Mouse (Mus musculus): Measurements from ENCODE around the gene Psg20. TPM values are rescaled to one million over a fixed set of nuclear protein-coding genes. Genes with fewer than 3 reads are reported as not detected.
"Not testable (repeated sequence)": the region's sequence is repeated elsewhere in the genome, so short reads cannot be mapped to it uniquely, and the experiment has no call there.

The Psg20 gene
- polyA plus RNA-seq (2014; fragmentation: Nextera tagmentation; extraction: Ambion mirVana): not detected in 2 replicates

- Histone ChIP-seq H3K4me2 (no peak within 1 kb of the TSS), H3K4me3 (ENCODE audit: low read depth, low read length) (no peak within 1 kb of the TSS), H3K4me1 (ENCODE audit: control insufficient read depth, insufficient read depth, low read length) (no peaks in the 10 kb centered on the region), H3K27ac (ENCODE audit: low read depth, low read length) (no peak within 1 kb of the TSS), H3K27me3 (ENCODE audit: control insufficient read depth, insufficient read depth, low read length) (no peaks in the 10 kb centered on the region), H3K36me3 (ENCODE audit: control insufficient read depth, insufficient read depth, low read length) (no peaks in the 10 kb centered on the region), H3K9ac (ENCODE audit: low read depth, low read length) (no peak within 1 kb of the TSS), H3K9me3 (replicated peaks; ENCODE audit: control insufficient read depth, low read length) (no peaks in the 10 kb centered on the region)
- no peak for ATAC-seq (replicated peaks; ENCODE audit: insufficient number of reproducible peaks, low FRiP score, low TSS enrichment)
- WGBS (ENCODE audit: insufficient replicate concordance): 74% methylated on average over 2 of the region's 2 CpGs
Observed at GRCm38 (mm10) chr7:18686085-18686484, at the start of gene Psg20. Gene Psg20 (minus strand): TSS chr7:18686185.

GRCm38 (mm10) chr7:18734451-18734850, 48.5 kb upstream of the Psg20 start:
- 71% methylated on average over 1 of the region's 1 CpGs for WGBS (ENCODE audit: insufficient replicate concordance)
- H3K27me3 ChIP-seq (ENCODE audit: control insufficient read depth, insufficient read depth, low read length): no peaks in the 10 kb centered on the region

GRCm38 (mm10) chr7:18733111-18733510, 47.1 kb upstream of the Psg20 start:
- no peak overlapping the region for H3K9ac ChIP-seq (ENCODE audit: low read depth, low read length)
- ATAC-seq (replicated peaks; ENCODE audit: insufficient number of reproducible peaks, low FRiP score, low TSS enrichment): no peak
- no peak overlapping the region for H3K4me3 ChIP-seq (ENCODE audit: low read depth, low read length)
- no peaks in the 10 kb centered on the region for H3K27me3 ChIP-seq (ENCODE audit: control insufficient read depth, insufficient read depth, low read length)
- no peak overlapping the region for H3K4me2 ChIP-seq
- H3K4me1 ChIP-seq (ENCODE audit: control insufficient read depth, insufficient read depth, low read length): no peaks in the 10 kb centered on the region
- H3K9me3 ChIP-seq (replicated peaks; ENCODE audit: control insufficient read depth, low read length): no peaks in the 10 kb centered on the region
- no peak overlapping the region for H3K27ac ChIP-seq (ENCODE audit: low read depth, low read length)
- H3K36me3 ChIP-seq (ENCODE audit: control insufficient read depth, insufficient read depth, low read length): no peaks in the 10 kb centered on the region

More at GRCm38 (mm10) chr7:18734451-18734850, 48.5 kb upstream of the Psg20 start:
- Histone ChIP-seq H3K9me3 (replicated peaks; ENCODE audit: control insufficient read depth, low read length) (no peaks in the 10 kb centered on the region), H3K4me2 (no peak overlapping the region), H3K4me3 (ENCODE audit: low read depth, low read length) (no peak overlapping the region), H3K36me3 (ENCODE audit: control insufficient read depth, insufficient read depth, low read length) (no peaks in the 10 kb centered on the region), H3K4me1 (ENCODE audit: control insufficient read depth, insufficient read depth, low read length) (no peaks in the 10 kb centered on the region), H3K27ac (ENCODE audit: low read depth, low read length) (no peak overlapping the region), H3K9ac (ENCODE audit: low read depth, low read length) (no peak overlapping the region)
- ATAC-seq (replicated peaks; ENCODE audit: insufficient number of reproducible peaks, low FRiP score, low TSS enrichment): no peak

GRCm38 (mm10) chr7:18728391-18728790, 42.4 kb upstream of the Psg20 start:
- no peak for ATAC-seq (replicated peaks; ENCODE audit: insufficient number of reproducible peaks, low FRiP score, low TSS enrichment)
- Histone ChIP-seq H3K9ac (ENCODE audit: low read depth, low read length) (no peak overlapping the region), H3K4me2 (no peak overlapping the region), H3K27ac (ENCODE audit: low read depth, low read length) (no peak overlapping the region), H3K4me1 (ENCODE audit: control insufficient read depth, insufficient read depth, low read length) (no peaks in the 10 kb centered on the region), H3K4me3 (ENCODE audit: low read depth, low read length) (no peak overlapping the region), H3K27me3 (ENCODE audit: control insufficient read depth, insufficient read depth, low read length) (no peaks in the 10 kb centered on the region), H3K9me3 (replicated peaks; ENCODE audit: control insufficient read depth, low read length) (no peaks in the 10 kb centered on the region), H3K36me3 (ENCODE audit: control insufficient read depth, insufficient read depth, low read length) (no peaks in the 10 kb centered on the region)
- WGBS (ENCODE audit: insufficient replicate concordance): 74% methylated on average over 1 of the region's 1 CpGs

- not testable (repeated sequence) for H3K4me3 ChIP-seq (ENCODE audit: low read depth, low read length); ATAC-seq (replicated peaks; ENCODE audit: insufficient number of reproducible peaks, low FRiP score, low TSS enrichment); H3K4me1 ChIP-seq (ENCODE audit: control insufficient read depth, insufficient read depth, low read length); H3K4me2 ChIP-seq; H3K9ac ChIP-seq (ENCODE audit: low read depth, low read length); H3K9me3 ChIP-seq (replicated peaks; ENCODE audit: control insufficient read depth, low read length); H3K36me3 ChIP-seq (ENCODE audit: control insufficient read depth, insufficient read depth, low read length); H3K27me3 ChIP-seq (ENCODE audit: control insufficient read depth, insufficient read depth, low read length); H3K27ac ChIP-seq (ENCODE audit: low read depth, low read length)
Observed at GRCm38 (mm10) chr7:18725931-18726330, 39.9 kb upstream of the Psg20 start.

- no peak overlapping the region for H3K4me3 ChIP-seq (ENCODE audit: low read depth, low read length)
- H3K4me2 ChIP-seq: no peak overlapping the region
- 78% methylated on average over 6 of the region's 6 CpGs for WGBS (ENCODE audit: insufficient replicate concordance)
- no peaks in the 10 kb centered on the region for H3K4me1 ChIP-seq (ENCODE audit: control insufficient read depth, insufficient read depth, low read length)
- H3K27ac ChIP-seq (ENCODE audit: low read depth, low read length): no peak overlapping the region
- no peaks in the 10 kb centered on the region for H3K36me3 ChIP-seq (ENCODE audit: control insufficient read depth, insufficient read depth, low read length)
- H3K27me3 ChIP-seq (ENCODE audit: control insufficient read depth, insufficient read depth, low read length): no peaks in the 10 kb centered on the region
- no peak overlapping the region for H3K9ac ChIP-seq (ENCODE audit: low read depth, low read length)
- no peaks in the 10 kb centered on the region for H3K9me3 ChIP-seq (replicated peaks; ENCODE audit: control insufficient read depth, low read length)
- no peak for ATAC-seq (replicated peaks; ENCODE audit: insufficient number of reproducible peaks, low FRiP score, low TSS enrichment)
Observed at GRCm38 (mm10) chr7:18724001-18724400, 38.0 kb upstream of the Psg20 start.

- no peaks in the 10 kb centered on the region for H3K36me3 ChIP-seq (ENCODE audit: control insufficient read depth, insufficient read depth, low read length)
- ATAC-seq (replicated peaks; ENCODE audit: insufficient number of reproducible peaks, low FRiP score, low TSS enrichment): no peak
- H3K4me1 ChIP-seq (ENCODE audit: control insufficient read depth, insufficient read depth, low read length): no peaks in the 10 kb centered on the region
- H3K4me2 ChIP-seq: no peak within 1 kb of the TSS
- 39% methylated on average over 2 of the region's 2 CpGs for WGBS (ENCODE audit: insufficient replicate concordance)
- no peaks in the 10 kb centered on the region for H3K27me3 ChIP-seq (ENCODE audit: control insufficient read depth, insufficient read depth, low read length)
- H3K9ac ChIP-seq (ENCODE audit: low read depth, low read length): no peak within 1 kb of the TSS
- no peak within 1 kb of the TSS for H3K4me3 ChIP-seq (ENCODE audit: low read depth, low read length)
- H3K9me3 ChIP-seq (replicated peaks; ENCODE audit: control insufficient read depth, low read length): no peaks in the 10 kb centered on the region
- no peak within 1 kb of the TSS for H3K27ac ChIP-seq (ENCODE audit: low read depth, low read length)
Observed at GRCm38 (mm10) chr7:18717790-18718189, 31.8 kb upstream of the Psg20 start, which contains the start of gene Psg22. Gene Psg22 (plus strand): TSS chr7:18718090.

GRCm38 (mm10) chr7:18715546-18715945, 29.6 kb upstream of the Psg20 start:
- H3K4me1 ChIP-seq (ENCODE audit: control insufficient read depth, insufficient read depth, low read length): no peaks in the 10 kb centered on the region
- no peak for ATAC-seq (replicated peaks; ENCODE audit: insufficient number of reproducible peaks, low FRiP score, low TSS enrichment)
- no peaks in the 10 kb centered on the region for H3K27me3 ChIP-seq (ENCODE audit: control insufficient read depth, insufficient read depth, low read length)
- H3K4me3 ChIP-seq (ENCODE audit: low read depth, low read length): no peak overlapping the region
- H3K4me2 ChIP-seq: no peak overlapping the region
- WGBS (ENCODE audit: insufficient replicate concordance): 64% methylated on average over 4 of the region's 4 CpGs
- H3K36me3 ChIP-seq (ENCODE audit: control insufficient read depth, insufficient read depth, low read length): no peaks in the 10 kb centered on the region
- H3K9ac ChIP-seq (ENCODE audit: low read depth, low read length): no peak overlapping the region
- no peaks in the 10 kb centered on the region for H3K9me3 ChIP-seq (replicated peaks; ENCODE audit: control insufficient read depth, low read length)
- no peak overlapping the region for H3K27ac ChIP-seq (ENCODE audit: low read depth, low read length)

- 56% methylated on average over 1 of the region's 1 CpGs for WGBS (ENCODE audit: insufficient replicate concordance)
- no peaks in the 10 kb centered on the region for H3K4me1 ChIP-seq (ENCODE audit: control insufficient read depth, insufficient read depth, low read length)
- no peak overlapping the region for H3K4me3 ChIP-seq (ENCODE audit: low read depth, low read length)
- no peak overlapping the region for H3K27ac ChIP-seq (ENCODE audit: low read depth, low read length)
- H3K4me2 ChIP-seq: no peak overlapping the region
- H3K9me3 ChIP-seq (replicated peaks; ENCODE audit: control insufficient read depth, low read length): no peaks in the 10 kb centered on the region
- ATAC-seq (replicated peaks; ENCODE audit: insufficient number of reproducible peaks, low FRiP score, low TSS enrichment): no peak
- H3K9ac ChIP-seq (ENCODE audit: low read depth, low read length): no peak overlapping the region
- H3K36me3 ChIP-seq (ENCODE audit: control insufficient read depth, insufficient read depth, low read length): no peaks in the 10 kb centered on the region
- no peaks in the 10 kb centered on the region for H3K27me3 ChIP-seq (ENCODE audit: control insufficient read depth, insufficient read depth, low read length)
Observed at GRCm38 (mm10) chr7:18710846-18711245, 24.9 kb upstream of the Psg20 start.
